Mouse (Mus musculus) spleen, adult 2 months (tissue): ENCODE data around the gene Sppl2c. TPM values are rescaled to one million over a fixed set of nuclear protein-coding genes. Genes with fewer than 3 reads are reported as not detected.

Experiments
- DNase-seq, 2 experiments: peaks; one replicate each; pipeline versions ENCODE4 v3.0.0 to v3.0.0-alpha.2; 2012 to 2021; ENCODE audit warnings: low spot score in 2 of 2, low read depth in 1 of 2
- H3K27ac ChIP-seq: fragments of 200-500 bp; 2 replicates; pipeline ENCODE4 v1.5.1; 2012; ENCODE audit warnings: low read length, inconsistent platforms; ENCODE audit not compliant: insufficient read depth
- H3K27me3 ChIP-seq: fragments of 200-500 bp; 2 replicates; pipeline ENCODE4 v1.6.1; 2012; ENCODE audit warnings: mild to moderate bottlenecking, moderate library complexity, low read length, inconsistent platforms; ENCODE audit not compliant: control insufficient read depth, insufficient read depth
- H3K36me3 ChIP-seq: fragments of 200-500 bp; 2 replicates; pipeline ENCODE4 v1.6.1; 2012; ENCODE audit warnings: mild to moderate bottlenecking, low read length, inconsistent platforms; ENCODE audit not compliant: control insufficient read depth, insufficient read depth
- H3K4me1 ChIP-seq: fragments of 200-500 bp; 2 replicates; pipeline ENCODE4 v1.6.1; 2011; ENCODE audit warnings: inconsistent platforms; ENCODE audit not compliant: control insufficient read depth, insufficient read depth, insufficient read length
- H3K4me3 ChIP-seq: fragments of 200-500 bp; 2 replicates; pipeline ENCODE4 v1.5.1; 2011; ENCODE audit warnings: mild to moderate bottlenecking, inconsistent platforms; ENCODE audit not compliant: insufficient read depth, insufficient read length; ENCODE audit errors: extremely low read depth
- CTCF ChIP-seq: fragments of 200-500 bp; IDR thresholded peaks from 2 replicates; pipeline ENCODE4 v1.5.1; 2011; ENCODE audit warnings: mild to moderate bottlenecking, inconsistent platforms; ENCODE audit not compliant: insufficient read depth, insufficient read length, insufficient replicate concordance; ENCODE audit errors: extremely low read depth
- POLR2A ChIP-seq: fragments of 200-500 bp; IDR thresholded peaks from 2 replicates; pipeline ENCODE4 v1.6.1; 2011; ENCODE audit warnings: low read depth, low read length, inconsistent platforms
- WGBS: fragments of 180-500 bp; shearing (Covaris S2); methylation state at CpG from one replicate; pipeline ENCODE4 v1.1.7; 2018; 5-methylcytosine and 5-hydroxymethylcytosine counted together
- polyA plus RNA-seq: library from polyadenylated mRNA; depleted of rRNA; stranded (reverse); fragments of >200 nt; gene quantifications from 2 replicates; pipeline ENCODE4 v1.2.3, GENCODE M21; 2012

The Sppl2c gene
- polyA plus RNA-seq, 1 experiment, result not detected

- 73% methylated on average over 3 of the region's 3 CpGs for WGBS
- TF ChIP-seq POLR2A (no peak), CTCF (no peak)
- Histone ChIP-seq H3K27ac (no peak overlapping the region), H3K36me3 (no peaks in the 10 kb centered on the region), H3K27me3 (no peaks in the 10 kb centered on the region), H3K4me1 (no peaks in the 10 kb centered on the region), H3K4me3 (no peak overlapping the region)
- no peak for DNase-seq
These were observed 31.9 kb downstream of the Sppl2c start for GRCm38 (mm10) chr11:104218075-104218474.

GRCm38 (mm10) chr11:104220291-104220690 lies 34.2 kb downstream of the Sppl2c start:
- TF ChIP-seq POLR2A, result no peak
- TF ChIP-seq CTCF, result no peak
- WGBS, result 81% methylated on average over 4 of the region's 4 CpGs
- Histone ChIP-seq H3K36me3 (no peaks in the 10 kb centered on the region), H3K27me3 (no peaks in the 10 kb centered on the region), H3K4me3 (no peak overlapping the region), H3K27ac (no peak overlapping the region), H3K4me1 (no peaks in the 10 kb centered on the region)
- DNase-seq, result no peak

- Histone ChIP-seq H3K27me3 (no peaks in the 10 kb centered on the region), H3K27ac (no peak overlapping the region), H3K36me3 (no peaks in the 10 kb centered on the region), H3K4me1 (no peaks in the 10 kb centered on the region), H3K4me3 (no peak overlapping the region)
- DNase-seq, result no peak
- no peak for TF ChIP-seq CTCF
- no peak for TF ChIP-seq POLR2A
- WGBS, result 69% methylated on average over 5 of the region's 5 CpGs
These were observed 35.6 kb downstream of the Sppl2c start for GRCm38 (mm10) chr11:104221751-104222150.

- Histone ChIP-seq H3K27ac (no peak overlapping the region), H3K27me3 (no peaks in the 10 kb centered on the region), H3K4me3 (no peak overlapping the region), H3K4me1 (no peaks in the 10 kb centered on the region), H3K36me3 (no peaks in the 10 kb centered on the region)
- no peak for TF ChIP-seq POLR2A
- TF ChIP-seq CTCF, result no peak
- DNase-seq, result no peak
- 81% methylated on average over 9 of the region's 9 CpGs for WGBS
These were observed 37.2 kb downstream of the Sppl2c start for GRCm38 (mm10) chr11:104223301-104223700.

GRCm38 (mm10) chr11:104229391-104229790 lies 43.3 kb downstream of the Sppl2c start:
- peaks cover 25% of the 10 kb centered on the region for H3K27me3 ChIP-seq
- WGBS, result 62% methylated on average over 4 of the region's 4 CpGs
- peaks cover 10% of the 10 kb centered on the region for H3K4me1 ChIP-seq
- no peak for TF ChIP-seq CTCF
- no peak for TF ChIP-seq POLR2A
- no peak for DNase-seq
- H3K4me3 ChIP-seq, result no peak overlapping the region
- H3K27ac ChIP-seq, result no peak overlapping the region
- no peaks in the 10 kb centered on the region for H3K36me3 ChIP-seq

GRCm38 (mm10) chr11:104230066-104230778 lies 44.1 kb downstream of the Sppl2c start:
- no peaks in the 10 kb centered on the region for H3K36me3 ChIP-seq
- H3K4me3 ChIP-seq, result no peak overlapping the region
- no peak for DNase-seq
- peaks cover 10% of the 10 kb centered on the region for H3K4me1 ChIP-seq
- 14% methylated on average over 9 of the region's 9 CpGs for WGBS
- H3K27ac ChIP-seq, result no peak overlapping the region
- peaks cover 25% of the 10 kb centered on the region for H3K27me3 ChIP-seq
- no peak for TF ChIP-seq CTCF
- TF ChIP-seq POLR2A, result no peak

- peaks cover 27% of the 10 kb centered on the region for H3K27me3 ChIP-seq
- no peaks in the 10 kb centered on the region for H3K36me3 ChIP-seq
- peaks cover 10% of the 10 kb centered on the region for H3K4me1 ChIP-seq
- H3K27ac ChIP-seq, result no peak within 1 kb of the TSS
- peak; percentile 15 to 42 for DNase-seq
- no peak for TF ChIP-seq POLR2A
- TF ChIP-seq CTCF, result peak; percentile 91
- WGBS, result 1% methylated on average over 74 of the region's 94 CpGs
- H3K4me3 ChIP-seq, result peak within 1 kb of the TSS; percentile 57
These were observed 45.1 kb downstream of the Sppl2c start, which contains the start of gene Mapt for GRCm38 (mm10) chr11:104231041-104231911. TSS of gene Mapt (plus strand) at chr11:104231390.
